Mouse (Mus musculus) erythroblast, embryonic 14.5 days (primary cell): ENCODE measurements around the gene Nkain2.

ENCODE experiments used
- GATA1 ChIP-seq: IDR thresholded peaks from 2 replicates; pipeline ENCODE4 v1.6.1; 2012; ENCODE audit warnings: low read length, inconsistent platforms, mixed read lengths
- TAL1 ChIP-seq: IDR thresholded peaks from 3 replicates; pipeline ENCODE4 v1.6.1; 2012; ENCODE audit warnings: low read length, inconsistent platforms, mixed read lengths

DNA sequence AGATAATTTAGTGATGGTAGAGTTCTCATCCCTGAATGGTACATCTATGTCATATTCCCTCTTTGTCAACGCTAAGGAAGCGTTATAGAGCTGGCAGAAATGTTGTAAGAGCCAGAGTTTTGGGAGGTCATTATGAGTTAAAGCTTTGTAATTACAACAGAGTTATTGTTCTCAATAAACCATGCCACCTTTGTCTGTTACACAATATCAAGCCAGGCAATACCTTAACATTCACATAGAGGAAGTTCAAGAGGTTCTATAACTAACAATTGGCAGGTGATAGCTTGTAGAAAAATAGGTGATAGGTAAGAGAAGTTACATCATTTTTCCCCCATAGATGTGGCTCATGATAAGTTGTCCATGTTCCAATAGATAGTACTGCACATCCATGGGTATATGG is 832.0 kb downstream of the Nkain2 start:
- no peak for TF ChIP-seq GATA1
- TF ChIP-seq TAL1, result no peak
